Mouse (Mus musculus) myocyte (in vitro differentiated cells): ENCODE measurements at regions not wholly inside any gene's neighbourhood (a gene's known extent, or its start where the extent isn't known, plus 50 kb on each side); places are given as distances from the start of the nearest gene placed in this dataset.
A peak's percentile ranks its signal among the peaks of the same experiment; 100 is the strongest.

ENCODE experiments used
- H3K27me3 ChIP-seq: one replicate; pipeline ENCODE4 v1.6.1; 2011; ENCODE audit not compliant: control insufficient read depth, insufficient read depth, insufficient read length
- H3K36me3 ChIP-seq: one replicate; pipeline ENCODE4 v1.6.1; 2011; ENCODE audit not compliant: control insufficient read depth, insufficient read depth
- H3K4me2 ChIP-seq: one replicate; pipeline ENCODE4 v1.6.1; 2011; ENCODE audit warnings: low read depth, control low read depth
- H3K4me3 ChIP-seq: one replicate; pipeline ENCODE4 v1.5.1; 2011; ENCODE audit warnings: mild to moderate bottlenecking, control low read depth, moderate library complexity
- H3K79me2 ChIP-seq: one replicate; pipeline ENCODE4 v1.6.1; 2011; ENCODE audit not compliant: control insufficient read depth, insufficient read depth
- H3ac ChIP-seq: one replicate; pipeline ENCODE4 v1.6.1; 2011; ENCODE audit not compliant: control insufficient read depth, insufficient read length
- CEBPB ChIP-seq: IDR thresholded peaks from 2 replicates; pipeline ENCODE4 v1.6.1; 2011; ENCODE audit warnings: mild to moderate bottlenecking, moderate library complexity; ENCODE audit not compliant: poor library complexity, insufficient read depth, severe bottlenecking
- E2F4 ChIP-seq: IDR thresholded peaks from one replicate; pipeline ENCODE4 v1.6.1; 2011; ENCODE audit warnings: mild to moderate bottlenecking, control low read depth, moderate library complexity; ENCODE audit not compliant: insufficient read depth
- MAX ChIP-seq: IDR thresholded peaks from one replicate; pipeline ENCODE4 v1.6.1; 2011; ENCODE audit warnings: low read depth, mild to moderate bottlenecking, control low read depth
- MYOD1 ChIP-seq, 3 experiments: IDR thresholded peaks; one replicate each; pipeline ENCODE4 v1.6.1; 2011; ENCODE audit warnings: control low read depth in 2 of 3, low read depth in 2 of 3, mild to moderate bottlenecking in 2 of 3, moderate library complexity in 1 of 3; ENCODE audit not compliant: insufficient read length in 2 of 3, control insufficient read depth in 1 of 3
- MYOG ChIP-seq, 3 experiments: IDR thresholded peaks; one replicate each; pipeline ENCODE4 v1.6.1; 2011; ENCODE audit warnings: control low read depth in 2 of 3, low read depth in 2 of 3, mild to moderate bottlenecking in 2 of 3; ENCODE audit not compliant: insufficient read length in 2 of 3, control insufficient read depth in 1 of 3, insufficient read depth in 1 of 3
- POLR2A ChIP-seq: IDR thresholded peaks from one replicate; pipeline ENCODE4 v1.6.1; 2011; ENCODE audit warnings: low read depth, mild to moderate bottlenecking, control low read depth, moderate library complexity; ENCODE audit not compliant: insufficient read length
- POLR2AphosphoS2 ChIP-seq: IDR thresholded peaks from one replicate; pipeline ENCODE4 v1.6.1; 2011; ENCODE audit warnings: low read depth, control low read depth; ENCODE audit not compliant: insufficient read length
- REST ChIP-seq: IDR thresholded peaks from one replicate; pipeline ENCODE4 v1.6.1; 2011; ENCODE audit warnings: mild to moderate bottlenecking, control low read depth, moderate library complexity; ENCODE audit not compliant: insufficient read depth, insufficient read length
- SRF ChIP-seq: IDR thresholded peaks from one replicate; pipeline ENCODE4 v1.6.1; 2011; ENCODE audit warnings: low read depth; ENCODE audit not compliant: control insufficient read depth, insufficient read length
- TCF12 ChIP-seq: IDR thresholded peaks from one replicate; pipeline ENCODE4 v1.6.1; 2011; ENCODE audit warnings: mild to moderate bottlenecking, control low read depth; ENCODE audit not compliant: poor library complexity, insufficient read depth, severe bottlenecking
- TCF3 ChIP-seq: IDR thresholded peaks from one replicate; pipeline ENCODE4 v1.6.1; 2011; ENCODE audit warnings: low read depth, control low read depth; ENCODE audit not compliant: insufficient read length
- USF1 ChIP-seq: IDR thresholded peaks from one replicate; pipeline ENCODE4 v1.6.1; 2011; ENCODE audit warnings: low read depth, mild to moderate bottlenecking, control low read depth, moderate library complexity

DNA sequence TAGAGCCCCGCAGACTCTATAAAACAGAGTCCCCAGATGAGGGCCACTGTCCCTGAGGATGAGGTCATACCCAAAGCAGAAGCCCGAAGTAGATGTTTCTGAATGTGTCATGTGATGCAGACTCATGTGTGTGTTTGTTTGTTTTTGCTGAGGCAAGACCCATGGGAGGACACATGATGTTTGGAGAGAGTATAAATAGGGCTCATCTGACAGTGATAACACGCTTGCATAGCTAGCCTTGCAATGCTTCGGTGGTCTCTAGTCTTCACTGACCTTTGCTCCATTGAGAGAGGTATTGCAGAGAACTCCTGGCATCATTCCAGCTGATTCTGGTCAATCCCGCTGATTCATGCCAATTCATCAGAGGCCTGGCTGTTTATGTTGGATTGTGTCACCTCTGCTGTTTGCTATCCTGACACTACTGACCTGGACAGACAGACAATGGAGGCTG lies 368.1 kb downstream of the Phkb start:
- Histone ChIP-seq H3K79me2 (no peaks in the 10 kb centered on the region), H3K36me3 (no peaks in the 10 kb centered on the region), H3K27me3 (no peaks in the 10 kb centered on the region), H3K4me2 (peak overlapping the region; percentile 24), H3ac (no peak overlapping the region), H3K4me3 (no peak overlapping the region)
- TF ChIP-seq USF1 (peak; percentile 74), TCF3 (no peak), CEBPB (peak; percentile 45; the same call in 1 of the 2 replicates)

DNA sequence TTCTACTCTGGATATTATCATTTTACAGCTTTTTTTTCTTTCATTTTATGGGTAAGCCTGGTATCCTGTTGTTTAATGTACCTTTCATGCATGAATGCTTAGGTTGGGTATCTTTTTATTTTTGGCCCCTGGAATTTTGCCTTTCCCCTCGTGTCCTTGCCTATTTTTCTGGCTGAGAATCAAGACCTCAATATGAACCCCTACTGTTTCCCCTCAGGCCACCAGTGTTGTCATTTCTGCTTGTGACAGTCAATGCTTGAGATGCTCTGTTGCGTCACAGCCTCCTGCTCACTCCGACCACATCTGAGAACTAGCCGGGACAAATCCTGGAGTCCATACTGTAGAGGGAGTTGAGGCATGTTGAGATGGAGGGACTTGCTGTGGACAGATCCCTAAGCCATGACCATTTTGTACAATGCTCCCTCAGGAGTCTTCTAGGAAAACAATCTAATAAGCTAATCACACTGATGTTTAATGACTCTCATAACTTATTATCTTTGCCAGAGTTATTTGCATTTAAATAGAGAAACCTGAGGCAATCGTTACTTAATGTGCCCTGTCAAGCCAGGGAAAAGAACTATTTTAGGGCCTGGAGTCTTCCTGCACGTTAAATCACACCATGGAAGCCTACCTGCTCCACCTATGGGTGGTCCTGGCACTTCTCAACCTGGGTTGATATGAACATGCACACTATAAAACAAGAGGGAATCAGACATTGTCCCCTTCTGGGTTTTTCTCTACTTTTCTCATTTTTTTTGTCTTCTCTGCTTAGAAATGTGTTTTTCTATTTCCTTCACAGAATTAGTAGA lies 363.9 kb downstream of the Phkb start:
- Histone ChIP-seq H3K4me2 (no peak overlapping the region), H3K4me3 (no peak overlapping the region), H3K79me2 (no peaks in the 10 kb centered on the region), H3K36me3 (no peaks in the 10 kb centered on the region), H3ac (no peak overlapping the region), H3K27me3 (peaks cover 7% of the 10 kb centered on the region)
- TF ChIP-seq MAX, result no peak

- peaks cover 10% of the 10 kb centered on the region for H3K27me3 ChIP-seq
- H3K79me2 ChIP-seq, result no peaks in the 10 kb centered on the region
- no peak overlapping the region for H3K4me3 ChIP-seq
- no peak overlapping the region for H3ac ChIP-seq
- TF ChIP-seq MYOD1 (IDR thresholded peaks at IDR 0.05; ENCODE audit: control insufficient read depth in 1 of 3, insufficient read length in 2 of 3, low read depth in 2 of 3), result no peak
- no peak for TF ChIP-seq TCF12
- no peak for TF ChIP-seq SRF
- TF ChIP-seq E2F4, result no peak
- no peak for TF ChIP-seq TCF3
- TF ChIP-seq USF1, result no peak
- no peak for TF ChIP-seq MYOG (IDR thresholded peaks at IDR 0.05; ENCODE audit: control insufficient read depth in 1 of 3, insufficient read depth in 1 of 3, insufficient read length in 2 of 3, low read depth in 2 of 3)
- no peak for TF ChIP-seq POLR2AphosphoS2
- no peak for TF ChIP-seq POLR2A
- no peak for TF ChIP-seq CEBPB
- no peak for TF ChIP-seq MAX
- no peak overlapping the region for H3K4me2 ChIP-seq
- no peaks in the 10 kb centered on the region for H3K36me3 ChIP-seq
Measured at GRCm38 (mm10) chr8:86203107-86203506, 362.3 kb downstream of the Phkb start.

- no peaks in the 10 kb centered on the region for H3K79me2 ChIP-seq
- H3ac ChIP-seq, result no peak overlapping the region
- no peak overlapping the region for H3K4me3 ChIP-seq
- peaks cover 10% of the 10 kb centered on the region for H3K27me3 ChIP-seq
- TF ChIP-seq TCF3 (no peak), TCF12 (no peak), MYOG (IDR thresholded peaks at IDR 0.05; ENCODE audit: control insufficient read depth in 1 of 3, insufficient read depth in 1 of 3, insufficient read length in 2 of 3, low read depth in 2 of 3) (no peak), USF1 (no peak), POLR2A (no peak), REST (no peak), MAX (no peak), MYOD1 (IDR thresholded peaks at IDR 0.05; ENCODE audit: control insufficient read depth in 1 of 3, insufficient read length in 2 of 3, low read depth in 2 of 3) (no peak), SRF (no peak)
- H3K36me3 ChIP-seq, result no peaks in the 10 kb centered on the region
- no peak overlapping the region for H3K4me2 ChIP-seq
Measured at GRCm38 (mm10) chr8:86201830-86202229, 361.1 kb downstream of the Phkb start.

- Histone ChIP-seq H3K27me3 (peaks cover 4% of the 10 kb centered on the region), H3K4me2 (no peak overlapping the region), H3K4me3 (no peak overlapping the region), H3K36me3 (no peaks in the 10 kb centered on the region), H3K79me2 (no peaks in the 10 kb centered on the region), H3ac (no peak overlapping the region)
- no peak for TF ChIP-seq TCF12
- TF ChIP-seq E2F4, result no peak
- no peak for TF ChIP-seq CEBPB
- no peak for TF ChIP-seq MYOG (IDR thresholded peaks at IDR 0.05; ENCODE audit: control insufficient read depth in 1 of 3, insufficient read depth in 1 of 3, insufficient read length in 2 of 3, low read depth in 2 of 3)
- no peak for TF ChIP-seq POLR2AphosphoS2
- no peak for TF ChIP-seq POLR2A
- TF ChIP-seq MYOD1 (IDR thresholded peaks at IDR 0.05; ENCODE audit: control insufficient read depth in 1 of 3, insufficient read length in 2 of 3, low read depth in 2 of 3), result no peak
- no peak for TF ChIP-seq SRF
- no peak for TF ChIP-seq TCF3
Measured at GRCm38 (mm10) chr8:86192262-86192661, 351.5 kb downstream of the Phkb start.
